Mouse (Mus musculus) bone marrow macrophage, adult 2 months (primary cell): Measurements from ENCODE around the gene Gm21119.
"Not testable (repeated sequence)": the region's sequence is repeated elsewhere in the genome, so short reads cannot be mapped to it uniquely, and the experiment has no call there.

ENCODE experiments used
- CTCF ChIP-seq: IDR thresholded peaks from 2 replicates; pipeline ENCODE4 v1.5.1; 2012; ENCODE audit warnings: low read depth, mild to moderate bottlenecking, low read length, moderate library complexity
- POLR2A ChIP-seq: IDR thresholded peaks from 2 replicates; pipeline ENCODE4 v1.6.1; 2012; ENCODE audit warnings: mild to moderate bottlenecking, low read depth, low read length, borderline replicate concordance

- TF ChIP-seq CTCF, POLR2A: not testable (repeated sequence)
Observed at GRCm38 (mm10) chr8:20643536-20643935, 28.8 kb downstream of the Gm21119 start.
